Mouse (Mus musculus) neural tube, embryonic 13.5 days (tissue): ENCODE results near the gene Fbxw11. TPM values are rescaled to one million over a fixed set of nuclear protein-coding genes. Genes with fewer than 3 reads are reported as not detected.
A peak's percentile ranks its signal among the peaks of the same experiment; 100 is the strongest.

Experiments
- ATAC-seq: fragments of 200-750 bp; cut with Nextera tagmentation; 2 replicates; pipeline ENCODE4 v1.8.0; 2017; ENCODE audit warnings: low read depth, mild to moderate bottlenecking, moderate TSS enrichment, moderate library complexity
- H3K27ac ChIP-seq: fragments of 300-500 bp; sonication (generic); replicated peaks from 2 replicates; pipeline ENCODE4 v1.5.1; 2015; ENCODE audit warnings: moderate library complexity, mild to moderate bottlenecking, inconsistent platforms
- H3K27me3 ChIP-seq: fragments of 300-500 bp; sonication (generic); 2 replicates; pipeline ENCODE4 v1.6.1; 2015; ENCODE audit warnings: mild to moderate bottlenecking, inconsistent platforms
- H3K36me3 ChIP-seq: fragments of 300-500 bp; sonication (generic); 2 replicates; pipeline ENCODE4 v1.6.1; 2015; ENCODE audit warnings: mild to moderate bottlenecking, inconsistent platforms
- H3K4me1 ChIP-seq: fragments of 300-500 bp; sonication (generic); replicated peaks from 2 replicates; pipeline ENCODE4 v1.6.1; 2015; ENCODE audit warnings: inconsistent platforms
- H3K4me2 ChIP-seq: fragments of 300-500 bp; sonication (generic); 2 replicates; pipeline ENCODE4 v1.6.1; 2015; ENCODE audit warnings: inconsistent platforms, mild to moderate bottlenecking, moderate library complexity
- H3K4me3 ChIP-seq: fragments of 300-500 bp; sonication (generic); 2 replicates; pipeline ENCODE4 v1.5.1; 2015; ENCODE audit warnings: mild to moderate bottlenecking, inconsistent platforms
- H3K9ac ChIP-seq: fragments of 300-500 bp; sonication (generic); 2 replicates; pipeline ENCODE4 v1.6.1; 2015; ENCODE audit warnings: moderate library complexity, mild to moderate bottlenecking, inconsistent platforms
- H3K9me3 ChIP-seq: fragments of 300-500 bp; sonication (generic); 2 replicates; pipeline ENCODE4 v1.6.1; 2016; ENCODE audit warnings: inconsistent platforms
- WGBS: fragments of 180-500 bp; shearing (Covaris S2); methylation state at CpG from one replicate; pipeline ENCODE4 v1.1.7; 2015; 5-methylcytosine and 5-hydroxymethylcytosine counted together
- polyA plus RNA-seq: library from polyadenylated mRNA; unstranded; fragments of >200 nt; fragmentation: Nextera tagmentation; extraction: Ambion mirVana; gene quantifications from 2 replicates; pipeline ENCODE4 v1.2.1, GENCODE M21; 2015

Gene Fbxw11
- polyA plus RNA-seq, 1 experiment from 2014 or later, result 106 TPM

GRCm38 (mm10) chr11:32627900-32628299 is 14.6 kb upstream of the Fbxw11 start:
- Histone ChIP-seq H3K9me3 (no peaks in the 10 kb centered on the region), H3K9ac (no peak overlapping the region), H3K4me1 (peaks cover 10% of the 10 kb centered on the region), H3K27me3 (no peaks in the 10 kb centered on the region), H3K27ac (no peak overlapping the region), H3K4me3 (no peak overlapping the region), H3K36me3 (no peaks in the 10 kb centered on the region), H3K4me2 (no peak overlapping the region)
- WGBS, result 87% methylated on average over 6 of the region's 6 CpGs
- ATAC-seq, result no peak

DNA sequence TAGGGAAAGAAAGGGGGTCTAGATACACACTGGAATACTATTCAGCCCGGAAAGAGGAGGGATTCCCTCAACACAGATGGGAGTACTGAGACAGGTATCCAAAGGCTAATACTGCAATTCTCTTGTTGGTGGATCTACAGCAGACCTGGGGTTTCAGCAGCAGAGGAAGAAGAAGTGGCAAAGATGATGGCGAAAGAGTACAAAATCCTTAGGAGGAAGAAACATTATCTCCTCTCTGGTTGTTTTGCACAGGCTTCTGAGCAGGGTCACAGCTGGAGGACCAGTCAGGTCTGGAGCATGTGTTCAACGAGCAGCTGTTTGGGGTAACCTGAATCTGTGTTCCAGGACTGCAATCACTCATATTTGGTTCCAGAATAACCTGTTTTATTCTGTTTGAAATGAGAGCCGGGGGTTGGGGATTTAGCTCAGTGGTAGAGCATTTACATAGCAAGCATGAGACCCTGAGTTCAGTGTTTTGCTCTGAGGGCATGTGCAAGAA is 12.8 kb upstream of the Fbxw11 start:
- WGBS, result 86% methylated on average over 4 of the region's 4 CpGs
- H3K27ac ChIP-seq, result no peak overlapping the region
- no peak for ATAC-seq
- H3K9me3 ChIP-seq, result no peaks in the 10 kb centered on the region
- no peak overlapping the region for H3K4me3 ChIP-seq
- H3K4me2 ChIP-seq, result no peak overlapping the region
- H3K4me1 ChIP-seq, result no peaks in the 10 kb centered on the region
- H3K36me3 ChIP-seq, result no peaks in the 10 kb centered on the region
- no peak overlapping the region for H3K9ac ChIP-seq
- no peaks in the 10 kb centered on the region for H3K27me3 ChIP-seq

DNA sequence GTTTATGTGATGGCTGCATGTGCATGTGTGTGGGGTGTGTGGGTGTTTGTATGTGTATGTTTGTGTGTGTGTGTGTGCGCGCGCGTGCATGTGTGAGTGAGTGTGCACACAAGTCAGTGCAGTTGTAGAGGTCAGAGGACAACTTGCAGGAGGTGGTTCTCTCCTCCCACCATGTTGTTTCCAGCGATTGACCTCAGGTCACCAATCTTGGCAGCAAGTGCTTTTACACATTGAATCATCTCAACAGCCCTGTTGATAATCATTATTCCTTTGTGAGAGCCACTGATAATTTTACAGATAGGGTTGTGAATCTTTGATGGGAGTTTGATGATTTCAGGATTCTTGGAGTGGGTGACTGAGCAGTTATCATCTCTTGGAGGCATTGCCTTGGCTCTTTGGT is 9.9 kb upstream of the Fbxw11 start:
- WGBS, result 99% methylated on average over 5 of the region's 5 CpGs
- H3K9ac ChIP-seq, result no peak overlapping the region
- H3K36me3 ChIP-seq, result no peaks in the 10 kb centered on the region
- H3K4me2 ChIP-seq, result no peak overlapping the region
- no peaks in the 10 kb centered on the region for H3K9me3 ChIP-seq
- no peak for ATAC-seq
- no peaks in the 10 kb centered on the region for H3K4me1 ChIP-seq
- no peak overlapping the region for H3K4me3 ChIP-seq
- H3K27me3 ChIP-seq, result no peaks in the 10 kb centered on the region
- H3K27ac ChIP-seq, result no peak overlapping the region

DNA sequence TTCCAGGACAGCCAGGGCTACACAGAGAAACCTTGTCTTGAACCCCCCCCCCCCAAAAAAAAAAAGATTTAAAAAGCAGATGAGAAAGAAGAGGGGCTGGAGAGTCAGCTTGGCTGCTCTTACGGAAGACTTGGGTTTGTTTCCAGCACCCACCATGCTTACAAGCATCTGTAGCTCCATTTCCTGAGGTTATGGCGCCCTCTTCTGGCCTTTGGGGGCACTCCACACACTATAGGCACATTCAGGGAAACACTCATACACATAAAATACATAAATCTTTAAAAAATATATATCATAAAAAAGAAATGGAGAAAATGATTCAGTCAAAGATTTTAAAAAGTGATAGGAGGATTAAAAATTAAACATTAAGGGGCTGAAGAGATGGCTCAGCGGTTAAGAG is 9.0 kb upstream of the Fbxw11 start:
- Histone ChIP-seq H3K4me1 (no peaks in the 10 kb centered on the region), H3K27me3 (no peaks in the 10 kb centered on the region), H3K27ac (no peak overlapping the region), H3K9me3 (no peaks in the 10 kb centered on the region), H3K4me2 (no peak overlapping the region), H3K9ac (no peak overlapping the region), H3K36me3 (no peaks in the 10 kb centered on the region), H3K4me3 (no peak overlapping the region)
- WGBS, result 68% methylated on average over 3 of the region's 3 CpGs
- no peak for ATAC-seq

DNA sequence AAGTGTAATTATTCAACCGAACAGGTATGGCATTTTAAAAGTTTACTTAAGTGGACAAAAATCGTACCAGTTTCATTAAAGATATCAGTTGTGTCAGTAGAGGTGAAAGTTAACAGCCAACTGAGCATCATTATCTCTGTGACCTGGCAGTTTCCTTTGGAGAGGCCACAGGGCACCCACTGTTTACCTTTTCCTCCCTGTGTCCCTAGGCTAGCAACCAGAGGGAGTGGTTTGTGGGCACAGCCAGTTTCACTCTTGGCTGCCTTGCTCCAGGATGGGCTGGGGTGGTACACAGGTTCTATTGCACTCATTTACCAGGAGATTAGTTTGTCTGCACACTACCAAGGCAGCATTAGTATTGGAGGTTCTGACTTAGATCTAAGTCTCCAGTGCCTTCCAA is 8.4 kb upstream of the Fbxw11 start:
- Histone ChIP-seq H3K9ac (no peak overlapping the region), H3K27me3 (no peaks in the 10 kb centered on the region), H3K4me3 (no peak overlapping the region), H3K36me3 (no peaks in the 10 kb centered on the region), H3K4me1 (no peaks in the 10 kb centered on the region), H3K4me2 (no peak overlapping the region), H3K27ac (no peak overlapping the region), H3K9me3 (no peaks in the 10 kb centered on the region)
- no peak for ATAC-seq
- WGBS, result 94% methylated on average over 2 of the region's 2 CpGs

- 66% methylated on average over 2 of the region's 2 CpGs for WGBS
- no peaks in the 10 kb centered on the region for H3K27me3 ChIP-seq
- H3K36me3 ChIP-seq, result no peaks in the 10 kb centered on the region
- no peak for ATAC-seq
- no peak overlapping the region for H3K27ac ChIP-seq
- H3K4me1 ChIP-seq, result no peaks in the 10 kb centered on the region
- no peak overlapping the region for H3K4me2 ChIP-seq
- H3K4me3 ChIP-seq, result no peak overlapping the region
- H3K9ac ChIP-seq, result no peak overlapping the region
- no peaks in the 10 kb centered on the region for H3K9me3 ChIP-seq
Observed at GRCm38 (mm10) chr11:32634842-32635241, 7.7 kb upstream of the Fbxw11 start.

GRCm38 (mm10) chr11:32636275-32636674 is 6.2 kb upstream of the Fbxw11 start:
- no peaks in the 10 kb centered on the region for H3K36me3 ChIP-seq
- H3K27me3 ChIP-seq, result no peaks in the 10 kb centered on the region
- no peaks in the 10 kb centered on the region for H3K9me3 ChIP-seq
- H3K4me1 ChIP-seq, result peaks cover 6% of the 10 kb centered on the region
- WGBS, result 78% methylated on average over 4 of the region's 4 CpGs
- no peak overlapping the region for H3K9ac ChIP-seq
- no peak overlapping the region for H3K4me3 ChIP-seq
- no peak overlapping the region for H3K27ac ChIP-seq
- no peak for ATAC-seq
- H3K4me2 ChIP-seq, result no peak overlapping the region

DNA sequence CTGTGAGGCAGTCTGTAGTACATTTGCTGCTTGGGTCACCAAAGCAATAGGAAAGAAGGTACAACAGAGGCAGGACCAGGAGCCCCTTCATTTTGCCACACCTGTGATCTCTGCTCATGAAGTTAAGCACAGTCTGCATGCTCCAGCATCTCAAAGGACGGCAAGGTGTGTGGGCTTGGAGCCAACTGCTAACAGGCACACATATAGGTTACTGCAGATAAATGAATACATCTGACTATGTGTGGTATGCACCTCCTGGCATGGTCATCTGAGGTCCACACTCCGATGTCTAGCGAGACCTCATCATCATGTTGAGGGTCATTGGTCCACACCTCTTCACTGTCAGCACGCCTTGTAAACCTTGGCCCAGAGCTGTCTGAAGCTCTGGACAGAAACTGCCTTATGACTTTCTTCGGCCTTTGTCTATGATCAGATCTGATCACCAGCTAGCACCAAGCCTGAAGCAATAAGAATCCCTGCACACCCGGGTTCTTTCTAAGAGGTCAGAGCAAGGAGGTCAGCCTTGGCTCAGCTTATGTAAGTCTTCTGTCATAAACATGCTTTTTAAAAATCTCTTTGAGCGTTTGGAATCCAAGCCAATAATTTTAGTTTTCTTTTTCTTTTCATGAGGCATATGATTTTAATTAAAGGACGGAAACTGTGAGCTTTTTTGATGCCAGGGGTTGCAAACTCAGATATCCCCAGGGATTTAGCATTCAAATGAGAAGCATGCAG is 3.8 kb upstream of the Fbxw11 start:
- WGBS, result 89% methylated on average over 8 of the region's 8 CpGs
- Histone ChIP-seq H3K27ac (no peak overlapping the region), H3K27me3 (no peaks in the 10 kb centered on the region), H3K4me2 (no peak overlapping the region), H3K36me3 (no peaks in the 10 kb centered on the region), H3K9ac (0 out of 2 replicates have a peak overlapping the region, but pooled peaks have one; percentile 17), H3K9me3 (no peaks in the 10 kb centered on the region), H3K4me3 (no peak overlapping the region), H3K4me1 (peaks cover 15% of the 10 kb centered on the region)
- no peak for ATAC-seq

- no peak for ATAC-seq
- 91% methylated on average over 4 of the region's 4 CpGs for WGBS
- Histone ChIP-seq H3K36me3 (no peaks in the 10 kb centered on the region), H3K9ac (no peak overlapping the region), H3K27me3 (no peaks in the 10 kb centered on the region), H3K4me3 (no peak overlapping the region), H3K9me3 (no peaks in the 10 kb centered on the region), H3K4me2 (no peak overlapping the region), H3K27ac (no peak overlapping the region), H3K4me1 (peaks cover 29% of the 10 kb centered on the region)
Observed at GRCm38 (mm10) chr11:32640617-32641016, 1.9 kb upstream of the Fbxw11 start.

GRCm38 (mm10) chr11:32642899-32643886 is 669 bp downstream of the Fbxw11 start:
- peak; percentile 67 for ATAC-seq
- no peaks in the 10 kb centered on the region for H3K36me3 ChIP-seq
- H3K9me3 ChIP-seq, result no peaks in the 10 kb centered on the region
- no peaks in the 10 kb centered on the region for H3K27me3 ChIP-seq
- H3K4me3 ChIP-seq, result peak overlapping the region; percentile 97
- H3K27ac ChIP-seq, result peak overlapping the region; percentile 99
- WGBS, result under 1% methylated on average over 50 of the region's 54 CpGs
- peak overlapping the region; percentile 79 for H3K4me2 ChIP-seq
- peaks cover 38% of the 10 kb centered on the region for H3K4me1 ChIP-seq
- peak overlapping the region; percentile 98 for H3K9ac ChIP-seq

DNA sequence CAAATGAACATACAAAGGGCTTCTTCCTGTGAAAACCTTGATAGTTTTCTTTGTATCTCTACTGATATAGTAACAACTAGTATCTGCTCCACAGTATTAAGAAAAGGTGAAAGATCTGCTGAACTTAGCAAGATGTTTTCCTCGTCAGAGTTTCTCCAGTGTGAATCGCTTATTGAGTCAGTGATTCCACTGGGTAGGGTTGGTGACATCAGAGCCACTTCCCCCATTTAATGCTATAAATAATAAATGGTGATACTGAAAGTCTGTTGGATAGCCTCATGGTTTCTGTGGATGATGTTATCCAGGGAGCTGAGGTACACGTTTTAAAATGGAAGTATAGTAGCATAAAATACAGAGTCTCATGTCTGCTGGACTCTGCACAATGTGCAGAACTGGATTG is 1.5 kb downstream of the Fbxw11 start:
- Histone ChIP-seq H3K27me3 (no peaks in the 10 kb centered on the region), H3K36me3 (no peaks in the 10 kb centered on the region), H3K4me3 (peak overlapping the region; percentile 97), H3K4me2 (peak overlapping the region; percentile 79), H3K4me1 (peaks cover 40% of the 10 kb centered on the region), H3K9ac (peak overlapping the region; percentile 98), H3K9me3 (no peaks in the 10 kb centered on the region), H3K27ac (peak overlapping the region; percentile 99)
- no peak for ATAC-seq
- 34% methylated on average over 3 of the region's 3 CpGs for WGBS

DNA sequence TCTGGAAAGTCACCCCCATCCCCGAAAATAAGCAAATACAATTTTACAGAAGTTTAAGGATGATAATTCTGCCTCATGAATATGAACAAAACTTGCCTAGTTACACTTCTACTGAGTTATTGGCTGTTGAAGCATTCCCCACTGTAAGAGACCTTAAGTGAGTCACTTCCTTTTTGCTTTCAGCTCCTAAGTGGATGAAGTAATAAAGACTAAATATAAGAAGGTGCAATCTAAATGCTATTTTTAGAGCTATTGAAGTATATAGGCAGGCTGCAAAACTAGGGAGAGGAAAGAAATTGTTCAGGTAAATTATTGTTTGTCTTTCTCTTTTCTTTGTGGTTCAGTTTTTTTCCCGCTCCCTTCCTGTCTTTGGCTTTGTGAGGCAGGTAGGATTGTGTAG is 4.7 kb downstream of the Fbxw11 start:
- peaks cover 44% of the 10 kb centered on the region for H3K4me1 ChIP-seq

More for the DNA sequence above, 4.7 kb downstream of the Fbxw11 start:
- Histone ChIP-seq H3K27ac (no peak overlapping the region), H3K4me2 (no peak overlapping the region), H3K9me3 (no peaks in the 10 kb centered on the region), H3K9ac (no peak overlapping the region), H3K4me3 (no peak overlapping the region), H3K27me3 (no peaks in the 10 kb centered on the region), H3K36me3 (no peaks in the 10 kb centered on the region)
- 85% methylated on average over 2 of the region's 2 CpGs for WGBS
- ATAC-seq, result no peak
